Mouse (Mus musculus): Measurements from ENCODE around the gene Sh2b2. TPM values are rescaled to one million over a fixed set of nuclear protein-coding genes. Genes with fewer than 3 reads are reported as not detected.
"Not testable (repeated sequence)": the region's sequence is repeated elsewhere in the genome, so short reads cannot be mapped to it uniquely, and the experiment has no call there.

Sh2b2 gene
- polyA plus RNA-seq, 1 experiment from 2014 or later: 8.2 TPM

GRCm38 (mm10) chr5:136211341-136212102, 34.8 kb downstream of the Sh2b2 start:
- not testable (repeated sequence) for ATAC-seq (ENCODE audit: insufficient number of reproducible peaks, low FRiP score, low TSS enrichment, low read depth)
- WGBS: 89% methylated on average over 14 of the region's 14 CpGs

GRCm38 (mm10) chr5:136210549-136210948, 35.8 kb downstream of the Sh2b2 start:
- Histone ChIP-seq H3K9me3 (replicated peaks) (no peaks in the 10 kb centered on the region), H3K4me2 (replicated peaks) (no peak overlapping the region), H3K27ac (replicated peaks) (no peak overlapping the region), H3K27me3 (no peaks in the 10 kb centered on the region), H3K9ac (no peak overlapping the region), H3K4me3 (replicated peaks) (no peak overlapping the region), H3K36me3 (no peaks in the 10 kb centered on the region), H3K4me1 (no peaks in the 10 kb centered on the region)
- ATAC-seq (ENCODE audit: insufficient number of reproducible peaks, low FRiP score, low TSS enrichment, low read depth): no peak
- WGBS: 72% methylated on average over 5 of the region's 5 CpGs

More at GRCm38 (mm10) chr5:136211341-136212102, 34.8 kb downstream of the Sh2b2 start:
- H3K27ac ChIP-seq (replicated peaks); H3K4me3 ChIP-seq (replicated peaks); H3K4me2 ChIP-seq (replicated peaks); H3K9me3 ChIP-seq (replicated peaks); H3K9ac ChIP-seq; H3K27me3 ChIP-seq; H3K36me3 ChIP-seq; H3K4me1 ChIP-seq: not testable (repeated sequence)

- WGBS: 26% methylated on average over 7 of the region's 7 CpGs
- Histone ChIP-seq H3K4me1 (peaks cover 11% of the 10 kb centered on the region), H3K4me2 (replicated peaks) (no peak overlapping the region), H3K27me3 (no peaks in the 10 kb centered on the region), H3K9ac (no peak overlapping the region), H3K36me3 (peaks cover 4% of the 10 kb centered on the region), H3K27ac (replicated peaks) (no peak overlapping the region), H3K4me3 (replicated peaks) (no peak overlapping the region), H3K9me3 (replicated peaks) (no peaks in the 10 kb centered on the region)
- ATAC-seq (ENCODE audit: insufficient number of reproducible peaks, low FRiP score, low TSS enrichment, low read depth): no peak
These were observed 44.5 kb downstream of the Sh2b2 start for GRCm38 (mm10) chr5:136201832-136202231.

GRCm38 (mm10) chr5:136199526-136199925, 46.8 kb downstream of the Sh2b2 start:
- H3K36me3 ChIP-seq: peaks cover 27% of the 10 kb centered on the region
- H3K9ac ChIP-seq: no peak overlapping the region
- WGBS: 27% methylated on average over 11 of the region's 11 CpGs
- no peaks in the 10 kb centered on the region for H3K27me3 ChIP-seq
- ATAC-seq (ENCODE audit: insufficient number of reproducible peaks, low FRiP score, low TSS enrichment, low read depth): no peak
- peak overlapping the region; percentile 95 for H3K4me3 ChIP-seq (replicated peaks)
- H3K4me2 ChIP-seq (replicated peaks): peak overlapping the region; percentile 85
- peaks cover 11% of the 10 kb centered on the region for H3K4me1 ChIP-seq
- peak overlapping the region; percentile 82; the same call in 1 of the 2 replicates for H3K27ac ChIP-seq (replicated peaks)
- no peaks in the 10 kb centered on the region for H3K9me3 ChIP-seq (replicated peaks)

GRCm38 (mm10) chr5:136198474-136199391, 47.6 kb downstream of the Sh2b2 start, which contains the start of gene Prkrip1:
Gene Prkrip1 (minus strand): TSS chr5:136198963.
- Histone ChIP-seq H3K9ac (peak within 1 kb of the TSS; percentile 87), H3K4me3 (replicated peaks) (peak within 1 kb of the TSS; percentile 95), H3K27ac (replicated peaks) (peak within 1 kb of the TSS; percentile 82), H3K4me2 (replicated peaks) (peak within 1 kb of the TSS; percentile 85), H3K36me3 (peaks cover 35% of the 10 kb centered on the region), H3K9me3 (replicated peaks) (no peaks in the 10 kb centered on the region), H3K4me1 (peaks cover 11% of the 10 kb centered on the region), H3K27me3 (no peaks in the 10 kb centered on the region)
- ATAC-seq (ENCODE audit: insufficient number of reproducible peaks, low FRiP score, low TSS enrichment, low read depth): peak; percentile 88
- WGBS: under 1% methylated on average over 62 of the region's 62 CpGs

GRCm38 (mm10) chr5:136191870-136192269, 54.5 kb downstream of the Sh2b2 start:
- 80% methylated on average over 7 of the region's 7 CpGs for WGBS
- Histone ChIP-seq H3K27ac (replicated peaks) (no peak overlapping the region), H3K4me2 (replicated peaks) (no peak overlapping the region), H3K27me3 (no peaks in the 10 kb centered on the region), H3K9me3 (replicated peaks) (no peaks in the 10 kb centered on the region), H3K36me3 (peaks cover 86% of the 10 kb centered on the region), H3K4me3 (replicated peaks) (no peak overlapping the region), H3K4me1 (no peaks in the 10 kb centered on the region), H3K9ac (no peak overlapping the region)
- ATAC-seq (ENCODE audit: insufficient number of reproducible peaks, low FRiP score, low TSS enrichment, low read depth): no peak

GRCm38 (mm10) chr5:136186723-136187122, 59.6 kb downstream of the Sh2b2 start:
- Histone ChIP-seq H3K27me3 (no peaks in the 10 kb centered on the region), H3K4me3 (replicated peaks) (no peak overlapping the region), H3K27ac (replicated peaks) (no peak overlapping the region), H3K4me2 (replicated peaks) (no peak overlapping the region), H3K9me3 (replicated peaks) (no peaks in the 10 kb centered on the region), H3K36me3 (peaks cover 68% of the 10 kb centered on the region), H3K4me1 (no peaks in the 10 kb centered on the region), H3K9ac (no peak overlapping the region)
- WGBS: 31% methylated on average over 4 of the region's 4 CpGs
- ATAC-seq (ENCODE audit: insufficient number of reproducible peaks, low FRiP score, low TSS enrichment, low read depth): no peak

- no peaks in the 10 kb centered on the region for H3K9me3 ChIP-seq (replicated peaks)
- H3K9ac ChIP-seq: no peak overlapping the region
- H3K4me2 ChIP-seq (replicated peaks): no peak overlapping the region
- H3K36me3 ChIP-seq: peaks cover 74% of the 10 kb centered on the region
- no peak for ATAC-seq (ENCODE audit: insufficient number of reproducible peaks, low FRiP score, low TSS enrichment, low read depth)
- H3K27ac ChIP-seq (replicated peaks): no peak overlapping the region
- no peak overlapping the region for H3K4me3 ChIP-seq (replicated peaks)
- 91% methylated on average over 7 of the region's 7 CpGs for WGBS
- no peaks in the 10 kb centered on the region for H3K4me1 ChIP-seq
- no peaks in the 10 kb centered on the region for H3K27me3 ChIP-seq
These were observed 62.6 kb downstream of the Sh2b2 start for GRCm38 (mm10) chr5:136183766-136184165.

- Histone ChIP-seq H3K27me3 (no peaks in the 10 kb centered on the region), H3K4me3 (replicated peaks) (no peak overlapping the region), H3K9ac (no peak overlapping the region), H3K36me3 (peaks cover 73% of the 10 kb centered on the region), H3K9me3 (replicated peaks) (no peaks in the 10 kb centered on the region), H3K4me1 (no peaks in the 10 kb centered on the region), H3K4me2 (replicated peaks) (no peak overlapping the region), H3K27ac (replicated peaks) (no peak overlapping the region)
- 95% methylated on average over 4 of the region's 4 CpGs for WGBS
- ATAC-seq (ENCODE audit: insufficient number of reproducible peaks, low FRiP score, low TSS enrichment, low read depth): no peak
These were observed 63.5 kb downstream of the Sh2b2 start for GRCm38 (mm10) chr5:136182830-136183229.

- no peak overlapping the region for H3K27ac ChIP-seq (replicated peaks)
- WGBS: 88% methylated on average over 6 of the region's 6 CpGs
These were observed 64.3 kb downstream of the Sh2b2 start for GRCm38 (mm10) chr5:136182049-136182448.

GRCm38 (mm10) chr5:136181197-136181596, 65.2 kb downstream of the Sh2b2 start:
- H3K36me3 ChIP-seq: peaks cover 65% of the 10 kb centered on the region
- 88% methylated on average over 6 of the region's 6 CpGs for WGBS
- no peak overlapping the region for H3K4me3 ChIP-seq (replicated peaks)
- no peaks in the 10 kb centered on the region for H3K9me3 ChIP-seq (replicated peaks)
- no peaks in the 10 kb centered on the region for H3K27me3 ChIP-seq
- H3K27ac ChIP-seq (replicated peaks): no peak overlapping the region
- ATAC-seq (ENCODE audit: insufficient number of reproducible peaks, low FRiP score, low TSS enrichment, low read depth): no peak
- H3K4me2 ChIP-seq (replicated peaks): no peak overlapping the region
- H3K9ac ChIP-seq: no peak overlapping the region
- no peaks in the 10 kb centered on the region for H3K4me1 ChIP-seq

More at GRCm38 (mm10) chr5:136182049-136182448, 64.3 kb downstream of the Sh2b2 start:
- Histone ChIP-seq H3K4me3 (replicated peaks) (no peak overlapping the region), H3K4me1 (no peaks in the 10 kb centered on the region), H3K27me3 (no peaks in the 10 kb centered on the region), H3K36me3 (peaks cover 69% of the 10 kb centered on the region), H3K9ac (no peak overlapping the region), H3K9me3 (replicated peaks) (no peaks in the 10 kb centered on the region), H3K4me2 (replicated peaks) (no peak overlapping the region)
- no peak for ATAC-seq (ENCODE audit: insufficient number of reproducible peaks, low FRiP score, low TSS enrichment, low read depth)

All from embryonic facial prominence, embryonic 15.5 days (tissue).